Mouse (Mus musculus) gastrocnemius, postnatal 25 days (tissue): ENCODE measurements at regions not wholly inside any gene's neighbourhood (a gene's known extent, or its start where the extent isn't known, plus 50 kb on each side); places are given as distances from the start of the nearest gene placed in this dataset.

ENCODE experiments used
- DNase-seq: peaks from one replicate; pipeline ENCODE4 v3.0.0; 2022

DNA sequence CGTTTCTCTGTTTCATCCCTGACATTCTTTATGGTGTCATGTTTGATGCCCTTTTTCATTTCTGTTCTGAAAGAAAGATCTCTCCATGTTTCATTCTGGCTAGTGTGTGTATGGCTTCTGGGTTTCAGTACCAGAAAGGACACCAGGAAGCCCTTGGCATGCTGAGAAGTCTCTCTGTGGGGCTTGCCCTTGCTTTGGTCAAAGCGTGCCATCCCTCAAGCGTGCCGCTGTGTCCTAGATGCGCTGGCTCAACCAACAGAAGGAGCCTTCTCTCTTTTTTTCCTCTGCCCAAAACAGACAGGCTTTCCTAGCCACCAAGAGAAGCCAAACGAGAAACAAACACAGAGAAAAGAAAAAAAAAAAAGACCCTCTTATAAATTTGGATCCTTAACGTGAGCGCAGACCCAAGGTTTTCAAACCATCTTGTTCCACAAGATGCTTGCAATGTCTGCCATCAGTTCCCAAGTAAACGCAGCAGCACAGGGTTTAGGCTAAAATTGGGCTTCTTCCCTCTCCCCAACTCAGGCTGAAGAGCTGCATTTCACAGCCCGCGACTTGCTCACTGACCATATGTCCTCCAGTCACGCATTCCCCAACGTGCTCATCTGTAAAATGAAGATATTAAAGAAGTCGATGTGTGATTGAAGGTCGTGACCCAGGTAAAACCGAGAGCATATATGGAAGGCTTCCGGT lies 97.3 kb upstream of the Foxn2 start:
- no peak for DNase-seq

DNA sequence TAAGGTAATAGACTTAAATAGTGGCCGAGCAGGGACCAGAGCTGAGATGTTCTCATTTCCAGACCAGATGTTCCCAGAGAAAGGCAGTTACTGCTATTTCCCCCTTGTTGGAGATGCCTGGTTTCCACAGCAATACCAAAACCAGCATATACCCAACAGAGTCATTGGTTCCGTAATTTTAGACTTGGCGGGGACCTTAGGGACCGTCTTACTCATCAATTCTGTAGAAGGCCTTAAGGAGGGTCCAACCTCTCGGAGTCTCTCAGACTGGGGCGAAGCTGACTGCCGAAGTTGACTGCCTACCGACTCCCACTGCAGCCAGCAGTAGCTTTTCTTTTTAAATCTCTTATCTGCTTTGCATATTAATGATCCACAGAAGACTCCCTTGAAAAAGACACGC lies 95.1 kb upstream of the Foxn2 start:
- no peak for DNase-seq

DNA sequence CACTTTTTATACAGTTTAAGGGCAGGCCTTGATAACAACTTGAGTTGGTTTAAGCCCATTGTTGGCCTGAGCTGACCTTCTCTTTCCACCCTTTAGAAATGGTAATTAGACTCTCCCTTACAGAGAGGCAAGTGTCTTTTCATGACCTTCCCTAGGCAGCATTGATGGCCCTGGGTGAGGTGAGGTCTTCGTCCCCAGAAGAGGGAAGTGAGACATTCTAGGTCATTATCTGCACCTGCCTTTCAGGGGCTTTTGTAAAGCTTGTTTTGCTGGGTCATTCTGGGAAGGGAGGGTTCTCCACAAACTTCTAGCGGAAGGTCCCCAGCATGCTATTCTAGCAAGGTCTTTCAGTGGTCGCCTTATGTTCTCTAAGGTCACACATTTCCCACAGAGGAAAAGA lies 93.6 kb upstream of the Foxn2 start:
- DNase-seq: no peak

DNA sequence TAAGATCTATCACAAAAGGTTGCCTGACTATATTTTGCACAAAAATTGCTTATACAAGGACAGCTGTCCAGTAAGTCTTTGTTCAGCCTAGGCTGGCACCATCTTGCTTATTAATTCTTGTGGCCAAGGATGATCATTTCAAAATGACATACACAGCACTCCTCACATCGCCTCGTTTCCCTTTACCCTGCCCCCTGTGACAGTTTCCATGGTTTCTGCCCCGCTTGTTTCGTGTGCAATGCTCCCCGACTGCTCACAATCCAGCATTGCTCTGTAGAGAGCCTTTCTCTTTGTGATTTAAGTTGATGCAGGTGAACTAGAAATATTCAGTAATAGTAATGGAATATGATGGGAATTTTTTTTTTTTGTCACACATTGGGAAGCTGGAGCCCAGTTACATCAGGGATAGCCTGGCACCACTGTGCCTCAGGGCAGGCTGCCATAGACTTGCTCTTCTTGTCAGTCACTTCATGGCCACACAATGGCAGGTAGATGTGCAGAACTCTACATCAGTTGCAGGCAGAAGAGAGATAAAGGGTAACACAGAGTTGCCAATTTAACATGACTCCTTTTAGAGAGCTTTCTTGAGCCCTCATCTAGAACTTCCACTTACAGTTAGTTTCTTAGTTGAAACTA lies 90.6 kb upstream of the Foxn2 start:
- no peak for DNase-seq

DNA sequence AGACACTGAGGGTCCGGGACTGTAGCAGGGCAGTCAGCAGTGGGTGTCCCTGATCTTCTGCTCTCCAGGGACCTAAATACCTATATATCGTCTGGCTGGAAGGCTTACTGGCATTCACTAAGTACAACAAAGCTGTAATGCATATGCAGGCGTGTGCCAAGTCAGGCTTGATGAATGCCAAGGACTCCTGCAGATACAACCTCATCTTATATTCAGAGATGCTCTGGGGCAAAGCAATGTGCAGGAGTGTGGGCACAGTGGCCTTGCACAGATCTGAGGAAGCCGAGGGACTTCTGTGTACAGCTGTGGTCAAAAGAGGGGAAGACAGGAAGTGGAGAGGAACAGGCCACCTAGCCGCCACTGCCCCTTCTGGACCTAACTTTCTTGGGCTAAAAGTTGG lies 89.5 kb upstream of the Foxn2 start:
- no peak for DNase-seq

DNA sequence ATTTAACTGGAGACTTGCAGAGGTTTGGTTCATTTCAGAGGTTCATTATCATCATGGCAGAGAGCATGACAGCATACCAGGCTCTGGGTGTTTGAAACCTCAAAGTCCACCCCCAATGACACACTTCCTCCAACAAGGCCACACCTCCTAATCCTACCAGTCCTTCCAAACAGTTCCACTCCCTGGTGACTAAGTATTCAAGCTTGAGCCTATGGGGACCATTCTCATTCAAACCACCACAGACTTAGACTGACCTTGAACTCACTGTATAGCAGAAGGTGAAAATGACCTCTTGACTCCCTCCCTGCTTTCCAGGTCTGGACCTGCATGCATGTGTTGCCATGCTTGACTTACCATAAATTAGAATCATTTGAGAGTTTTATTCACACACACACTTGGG lies 87.6 kb upstream of the Foxn2 start:
- no peak for DNase-seq

DNA sequence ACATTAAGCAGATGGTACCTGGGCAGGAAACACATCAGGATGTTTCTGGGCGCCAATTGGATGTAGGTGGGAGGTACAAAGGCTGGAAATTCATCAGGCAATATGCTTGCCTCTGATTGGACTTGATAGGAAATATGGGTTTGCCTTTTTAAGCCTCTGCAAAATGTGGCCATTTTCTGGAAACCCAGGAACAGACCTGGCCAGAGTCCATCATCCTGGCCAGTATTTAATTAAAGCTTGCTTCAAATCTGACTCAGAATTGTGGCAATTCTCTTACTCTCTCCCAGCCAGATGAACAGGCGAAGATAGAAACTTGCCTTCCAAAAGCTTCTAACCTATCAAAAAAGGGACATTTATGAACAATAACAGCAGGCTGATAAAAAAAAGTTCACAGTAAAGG lies 79.3 kb upstream of the Foxn2 start:
- DNase-seq: no peak

DNA sequence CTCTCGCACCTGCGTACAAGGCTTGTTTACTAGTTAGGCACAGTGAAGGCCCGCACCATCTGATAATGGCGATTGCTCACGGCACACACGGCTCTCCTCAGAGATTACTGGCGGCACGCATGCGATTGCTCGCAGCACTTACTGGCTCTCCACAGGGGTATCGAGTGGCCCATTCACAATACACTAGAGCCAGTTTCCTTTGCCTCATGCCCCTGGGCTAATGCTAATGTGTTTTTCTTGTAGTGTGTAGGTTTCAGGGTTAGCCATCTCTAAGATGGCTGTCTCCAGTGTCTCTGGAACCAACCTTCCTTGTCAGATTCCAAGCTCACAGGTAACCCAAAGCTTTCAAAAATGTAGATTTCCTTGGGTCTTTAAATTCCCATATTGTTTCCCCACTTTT lies 78.1 kb upstream of the Foxn2 start:
- no peak for DNase-seq

DNA sequence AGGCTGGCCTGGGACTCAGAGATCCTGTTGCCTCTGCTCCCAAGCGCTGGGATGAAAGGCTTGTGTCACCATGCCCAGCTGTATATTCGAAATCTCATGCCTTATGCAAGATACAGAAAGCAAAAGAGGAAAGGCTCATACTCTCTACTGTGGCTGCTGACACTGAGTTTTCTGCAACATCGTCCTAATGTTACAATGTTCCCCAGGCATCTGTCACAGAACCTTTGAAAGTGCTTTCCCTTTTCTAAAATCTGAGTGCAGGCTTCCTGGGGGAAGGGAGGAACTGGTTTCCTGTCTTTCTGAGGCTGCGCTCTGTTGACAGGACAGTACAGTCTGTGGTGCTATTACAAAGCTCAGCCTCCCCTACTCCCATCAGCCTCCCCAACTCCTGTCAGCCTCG lies 72.6 kb upstream of the Foxn2 start:
- no peak for DNase-seq

DNA sequence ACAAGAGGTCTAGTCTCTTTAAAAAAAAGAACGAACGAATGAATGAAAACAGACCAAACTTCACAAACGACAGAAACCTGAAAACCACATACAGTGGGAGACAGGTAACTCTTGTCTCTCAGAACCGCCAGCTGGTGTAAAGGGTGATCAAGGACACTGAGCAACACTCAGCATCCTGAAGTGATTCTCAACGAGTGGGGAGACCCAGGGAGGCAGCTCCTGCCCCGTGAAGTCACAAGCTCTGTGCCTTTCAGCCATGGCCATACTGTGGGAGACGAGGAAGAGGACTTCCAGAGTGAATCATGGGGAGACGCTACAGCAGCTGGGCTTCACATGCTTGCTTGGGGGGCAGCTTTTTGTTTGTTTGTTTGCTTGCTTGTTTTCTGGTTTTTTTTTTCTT lies 70.5 kb upstream of the Foxn2 start:
- DNase-seq: no peak

DNA sequence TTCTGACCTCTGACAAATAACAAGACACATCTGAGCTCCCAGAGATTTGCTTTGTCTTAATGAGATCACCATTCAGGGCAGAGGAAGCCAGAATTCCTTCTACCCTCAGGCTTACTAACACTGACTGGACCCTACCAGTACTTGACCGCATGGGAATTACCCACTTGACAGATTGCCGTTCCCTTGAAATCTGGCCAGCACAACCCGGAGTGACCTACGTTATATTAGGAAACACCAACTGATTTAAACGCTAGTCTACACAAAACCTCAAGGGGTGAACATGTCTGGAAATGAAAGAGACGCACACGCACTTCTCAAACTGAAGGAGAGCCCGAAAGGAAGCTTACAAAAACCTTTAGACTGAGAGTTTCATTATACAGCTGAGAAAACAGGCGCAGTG lies 69.8 kb upstream of the Foxn2 start:
- DNase-seq: peak; percentile 49

DNA sequence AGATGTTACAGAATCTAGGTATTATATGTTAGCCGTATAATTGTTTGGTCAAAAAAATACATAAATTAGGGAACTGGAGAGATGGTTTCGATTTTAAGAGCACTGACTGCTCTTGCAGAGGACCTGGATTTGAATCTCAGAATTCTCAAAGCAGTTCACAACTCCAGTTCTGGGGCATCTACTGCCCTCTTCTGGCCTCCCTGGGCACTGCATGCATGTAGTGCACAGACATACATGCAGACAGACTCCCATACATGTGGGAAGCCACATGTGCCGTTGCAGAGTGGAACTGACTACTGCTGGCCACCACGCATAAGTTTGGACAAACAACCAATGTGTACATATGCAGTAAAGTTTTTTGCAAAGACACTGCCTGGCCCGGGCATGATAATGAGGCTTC lies 62.0 kb upstream of the Foxn2 start:
- no peak for DNase-seq

DNA sequence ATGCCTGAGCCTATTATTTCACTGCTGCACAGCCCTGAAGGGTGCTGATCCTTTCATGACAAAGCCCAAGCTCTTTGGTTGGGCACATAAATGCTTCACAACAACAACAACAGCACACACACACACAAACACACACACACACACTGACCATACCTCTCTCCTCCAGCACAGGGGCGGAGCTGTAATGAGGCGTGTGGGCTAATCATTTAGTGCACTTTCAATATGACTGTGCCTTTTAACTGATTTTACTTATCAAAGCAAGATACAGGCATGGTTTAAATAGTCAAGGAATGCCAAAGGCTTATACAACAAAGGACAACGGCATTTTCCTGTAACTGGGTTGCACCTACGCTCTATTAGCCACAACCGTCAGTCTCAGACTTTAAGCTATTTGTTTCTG lies 61.1 kb upstream of the Foxn2 start:
- DNase-seq: no peak

DNA sequence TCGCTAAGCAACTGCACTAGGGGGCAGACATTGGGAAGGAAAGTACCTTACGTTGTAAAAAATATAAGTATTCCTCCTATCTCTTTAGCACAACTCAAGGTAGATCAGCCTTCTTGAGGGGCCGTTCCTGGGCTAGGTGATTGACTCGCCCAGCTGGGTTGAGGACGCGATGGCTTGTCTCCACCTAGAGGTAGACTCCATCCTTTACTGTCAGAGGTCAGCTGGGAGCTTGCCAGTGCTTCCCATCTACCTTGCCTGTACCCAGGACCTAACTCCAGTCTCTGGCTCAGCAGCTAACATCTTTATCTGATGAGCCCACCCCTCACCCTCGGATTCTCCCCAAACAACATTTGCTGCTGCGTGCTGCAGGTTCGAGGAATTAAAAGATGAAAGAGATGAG lies 59.4 kb upstream of the Foxn2 start:
- DNase-seq: no peak

DNA sequence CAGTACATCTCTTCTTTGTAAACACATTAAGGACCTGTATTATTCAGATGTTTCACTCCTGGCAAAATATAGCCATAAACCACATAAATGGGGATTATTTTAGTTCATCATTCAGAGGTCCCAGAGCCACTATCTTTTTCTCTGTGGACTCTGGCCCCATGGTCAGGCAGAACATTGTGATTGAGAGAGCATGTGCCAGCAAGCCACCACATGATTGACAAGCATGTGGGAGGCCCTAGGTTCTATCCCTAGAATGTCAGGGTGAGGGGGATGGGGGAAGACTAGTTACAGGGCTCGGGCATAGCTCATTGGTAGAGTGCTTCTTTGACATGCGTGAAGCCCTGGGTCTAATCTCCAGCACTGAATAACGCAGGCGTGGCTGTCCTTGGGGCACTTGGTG lies 57.1 kb upstream of the Foxn2 start:
- DNase-seq: no peak

DNA sequence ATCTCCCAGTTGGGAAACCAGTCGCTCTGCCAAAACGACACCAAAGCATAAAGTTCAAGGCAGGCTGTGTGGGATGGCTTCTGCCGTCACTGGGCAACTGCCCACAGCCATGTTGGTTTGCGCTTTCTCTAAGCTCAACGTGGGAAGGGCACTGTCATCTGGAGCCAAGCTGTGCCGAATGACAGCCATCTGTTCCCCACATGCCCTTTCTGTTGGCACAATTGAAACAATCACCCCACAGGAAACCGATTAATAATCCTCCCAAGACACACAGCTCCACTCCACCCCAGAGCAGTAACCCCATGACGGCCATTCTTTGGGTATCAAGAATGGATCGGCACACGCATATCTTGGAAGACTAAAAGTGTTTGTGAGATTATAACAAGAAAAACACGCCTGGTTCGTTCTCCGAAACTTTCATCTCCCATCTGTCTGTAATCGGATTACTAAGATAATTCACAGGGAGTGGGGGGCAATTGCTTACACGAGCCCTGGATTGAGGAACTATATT lies 52.0 kb upstream of the Foxn2 start:
- DNase-seq: no peak

DNA sequence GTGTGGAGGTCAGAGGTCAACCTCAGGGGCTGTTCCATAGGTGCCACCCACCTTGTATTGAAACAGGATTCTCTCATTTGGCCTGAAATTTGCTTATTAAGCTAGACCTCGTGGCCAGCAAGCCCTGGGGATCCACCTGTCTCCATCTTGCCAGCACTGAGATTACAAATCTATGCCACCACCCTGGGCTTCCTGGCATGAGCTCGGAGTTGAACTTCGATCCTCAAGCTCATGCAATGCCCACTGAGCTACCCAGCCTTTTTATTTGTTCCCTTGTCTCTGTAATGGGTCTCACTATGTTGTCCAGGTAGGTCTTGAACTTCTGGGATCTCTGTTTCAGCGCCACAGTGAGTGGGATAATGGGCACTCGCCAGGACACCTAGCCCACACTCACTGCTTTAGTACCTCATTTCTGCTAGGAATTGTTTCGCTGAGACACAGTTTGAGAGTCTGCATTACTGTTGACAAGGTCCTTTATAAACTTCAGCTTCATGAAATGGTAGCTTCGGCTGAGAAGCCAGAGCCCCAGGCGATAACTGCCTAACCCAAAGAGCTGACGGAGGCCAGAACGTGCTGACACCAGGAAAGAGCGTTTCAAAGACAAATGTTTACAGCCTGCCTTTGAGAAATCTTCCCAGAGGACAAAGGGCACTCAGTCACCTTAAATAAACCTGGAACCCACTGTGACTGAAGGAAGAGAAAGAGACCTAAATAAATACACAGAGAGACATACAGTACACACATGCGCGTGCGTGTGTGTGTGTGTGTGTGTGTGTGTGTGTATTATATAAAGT lies 50.6 kb upstream of the Foxn2 start:
- no peak for DNase-seq
